Mouse (Mus musculus): ENCODE measurements around the gene Klrg1. TPM values are rescaled to one million over a fixed set of nuclear protein-coding genes. Genes with fewer than 3 reads are reported as not detected.

The Klrg1 gene
- polyA plus RNA-seq (2014; fragmentation: Nextera tagmentation; extraction: Ambion mirVana), result not detected in 2 replicates

- Histone ChIP-seq H3K4me1 (ENCODE audit: control insufficient read depth, insufficient read depth, low read length) (no peaks in the 10 kb centered on the region), H3K4me2 (replicated peaks; ENCODE audit: low read depth, low read length) (no peak within 1 kb of the TSS), H3K4me3 (ENCODE audit: low read length) (no peak within 1 kb of the TSS), H3K27ac (ENCODE audit: low read depth, low read length) (no peak within 1 kb of the TSS), H3K9me3 (ENCODE audit: control insufficient read depth, low read length) (no peaks in the 10 kb centered on the region), H3K27me3 (ENCODE audit: control insufficient read depth, insufficient read depth, low read length) (no peaks in the 10 kb centered on the region), H3K36me3 (ENCODE audit: control insufficient read depth, insufficient read depth, low read length) (no peaks in the 10 kb centered on the region), H3K9ac (ENCODE audit: low read depth, low read length) (no peak within 1 kb of the TSS)
- ATAC-seq (ENCODE audit: low FRiP score, low TSS enrichment), result no peak
- WGBS, result 78% methylated on average over 6 of the region's 6 CpGs
Observed at GRCm38 (mm10) chr6:122282782-122283181, at the start of gene Klrg1. TSS of gene Klrg1 (minus strand) at chr6:122282882.

GRCm38 (mm10) chr6:122325361-122325975, 42.8 kb upstream of the Klrg1 start:
- Histone ChIP-seq H3K27ac (ENCODE audit: low read depth, low read length) (no peak overlapping the region), H3K9ac (ENCODE audit: low read depth, low read length) (no peak overlapping the region), H3K27me3 (ENCODE audit: control insufficient read depth, insufficient read depth, low read length) (no peaks in the 10 kb centered on the region), H3K4me2 (replicated peaks; ENCODE audit: low read depth, low read length) (no peak overlapping the region), H3K36me3 (ENCODE audit: control insufficient read depth, insufficient read depth, low read length) (peaks cover 56% of the 10 kb centered on the region), H3K4me3 (ENCODE audit: low read length) (no peak overlapping the region), H3K4me1 (ENCODE audit: control insufficient read depth, insufficient read depth, low read length) (no peaks in the 10 kb centered on the region), H3K9me3 (ENCODE audit: control insufficient read depth, low read length) (no peaks in the 10 kb centered on the region)
- 90% methylated on average over 6 of the region's 6 CpGs for WGBS
- ATAC-seq (ENCODE audit: low FRiP score, low TSS enrichment), result no peak

- Histone ChIP-seq H3K4me3 (ENCODE audit: low read length) (no peak overlapping the region), H3K4me1 (ENCODE audit: control insufficient read depth, insufficient read depth, low read length) (no peaks in the 10 kb centered on the region), H3K9me3 (ENCODE audit: control insufficient read depth, low read length) (no peaks in the 10 kb centered on the region), H3K4me2 (replicated peaks; ENCODE audit: low read depth, low read length) (no peak overlapping the region), H3K27me3 (ENCODE audit: control insufficient read depth, insufficient read depth, low read length) (no peaks in the 10 kb centered on the region), H3K9ac (ENCODE audit: low read depth, low read length) (no peak overlapping the region), H3K36me3 (ENCODE audit: control insufficient read depth, insufficient read depth, low read length) (peaks cover 89% of the 10 kb centered on the region), H3K27ac (ENCODE audit: low read depth, low read length) (no peak overlapping the region)
- no peak for ATAC-seq (ENCODE audit: low FRiP score, low TSS enrichment)
- 92% methylated on average over 1 of the region's 1 CpGs for WGBS
Observed at GRCm38 (mm10) chr6:122318726-122319125, 36.0 kb upstream of the Klrg1 start.

- Histone ChIP-seq H3K9me3 (ENCODE audit: control insufficient read depth, low read length) (no peaks in the 10 kb centered on the region), H3K9ac (ENCODE audit: low read depth, low read length) (0 out of 2 replicates have a peak overlapping the region, but pooled peaks have one; percentile 81), H3K4me3 (ENCODE audit: low read length) (peak overlapping the region; percentile 71; the same call in 1 of the 2 replicates), H3K27me3 (ENCODE audit: control insufficient read depth, insufficient read depth, low read length) (no peaks in the 10 kb centered on the region), H3K36me3 (ENCODE audit: control insufficient read depth, insufficient read depth, low read length) (peaks cover 34% of the 10 kb centered on the region), H3K4me2 (replicated peaks; ENCODE audit: low read depth, low read length) (peak overlapping the region; percentile 87), H3K4me1 (ENCODE audit: control insufficient read depth, insufficient read depth, low read length) (peaks cover 15% of the 10 kb centered on the region), H3K27ac (ENCODE audit: low read depth, low read length) (no peak overlapping the region)
- ATAC-seq (ENCODE audit: low FRiP score, low TSS enrichment), result no peak
- WGBS, result 69% methylated on average over 5 of the region's 5 CpGs
Observed at GRCm38 (mm10) chr6:122310187-122310820, 27.6 kb upstream of the Klrg1 start.

- H3K4me2 ChIP-seq (replicated peaks; ENCODE audit: low read depth, low read length), result peak overlapping the region; percentile 87
- H3K9ac ChIP-seq (ENCODE audit: low read depth, low read length), result peak overlapping the region; percentile 81
- H3K27me3 ChIP-seq (ENCODE audit: control insufficient read depth, insufficient read depth, low read length), result no peaks in the 10 kb centered on the region
- H3K9me3 ChIP-seq (ENCODE audit: control insufficient read depth, low read length), result no peaks in the 10 kb centered on the region
- peak overlapping the region; percentile 71 for H3K4me3 ChIP-seq (ENCODE audit: low read length)
- no peak overlapping the region for H3K27ac ChIP-seq (ENCODE audit: low read depth, low read length)
- WGBS, result 8% methylated on average over 11 of the region's 11 CpGs
- no peak for ATAC-seq (ENCODE audit: low FRiP score, low TSS enrichment)
- H3K36me3 ChIP-seq (ENCODE audit: control insufficient read depth, insufficient read depth, low read length), result peaks cover 26% of the 10 kb centered on the region
- peaks cover 15% of the 10 kb centered on the region for H3K4me1 ChIP-seq (ENCODE audit: control insufficient read depth, insufficient read depth, low read length)
Observed at GRCm38 (mm10) chr6:122309446-122309960, 26.8 kb upstream of the Klrg1 start.

- ATAC-seq (ENCODE audit: low FRiP score, low TSS enrichment), result peak; percentile 99
- H3K9me3 ChIP-seq (ENCODE audit: control insufficient read depth, low read length), result no peaks in the 10 kb centered on the region
- H3K27me3 ChIP-seq (ENCODE audit: control insufficient read depth, insufficient read depth, low read length), result no peaks in the 10 kb centered on the region
- under 1% methylated on average over 49 of the region's 49 CpGs for WGBS
- H3K4me2 ChIP-seq (replicated peaks; ENCODE audit: low read depth, low read length), result peak within 1 kb of the TSS; percentile 87
- peak within 1 kb of the TSS; percentile 81 for H3K9ac ChIP-seq (ENCODE audit: low read depth, low read length)
- no peak within 1 kb of the TSS for H3K27ac ChIP-seq (ENCODE audit: low read depth, low read length)
- peak within 1 kb of the TSS; percentile 71 for H3K4me3 ChIP-seq (ENCODE audit: low read length)
- H3K36me3 ChIP-seq (ENCODE audit: control insufficient read depth, insufficient read depth, low read length), result peaks cover 19% of the 10 kb centered on the region
- H3K4me1 ChIP-seq (ENCODE audit: control insufficient read depth, insufficient read depth, low read length), result peaks cover 15% of the 10 kb centered on the region
Observed at GRCm38 (mm10) chr6:122308505-122309393, 26.1 kb upstream of the Klrg1 start, which contains the start of gene M6pr. TSS of gene M6pr (plus strand) at chr6:122308720.

- H3K4me2 ChIP-seq (replicated peaks; ENCODE audit: low read depth, low read length), result no peak overlapping the region; the same call in 1 of the 2 replicates
Observed at GRCm38 (mm10) chr6:122308136-122308504, 25.4 kb upstream of the Klrg1 start.

GRCm38 (mm10) chr6:122306707-122307106, 24.0 kb upstream of the Klrg1 start:
- H3K4me2 ChIP-seq (replicated peaks; ENCODE audit: low read depth, low read length), result no peak overlapping the region
- peaks cover 15% of the 10 kb centered on the region for H3K4me1 ChIP-seq (ENCODE audit: control insufficient read depth, insufficient read depth, low read length)
- WGBS, result 88% methylated on average over 4 of the region's 4 CpGs
- H3K27ac ChIP-seq (ENCODE audit: low read depth, low read length), result no peak overlapping the region
- ATAC-seq (ENCODE audit: low FRiP score, low TSS enrichment), result no peak
- no peak overlapping the region for H3K4me3 ChIP-seq (ENCODE audit: low read length)
- 0 out of 2 replicates have a peak, but pooled peaks cover 1% of the 10 kb centered on the region for H3K36me3 ChIP-seq (ENCODE audit: control insufficient read depth, insufficient read depth, low read length)
- no peak overlapping the region for H3K9ac ChIP-seq (ENCODE audit: low read depth, low read length)
- no peaks in the 10 kb centered on the region for H3K9me3 ChIP-seq (ENCODE audit: control insufficient read depth, low read length)
- H3K27me3 ChIP-seq (ENCODE audit: control insufficient read depth, insufficient read depth, low read length), result no peaks in the 10 kb centered on the region

More at GRCm38 (mm10) chr6:122308136-122308504, 25.4 kb upstream of the Klrg1 start:
- H3K4me1 ChIP-seq (ENCODE audit: control insufficient read depth, insufficient read depth, low read length), result peaks cover 15% of the 10 kb centered on the region
- no peaks in the 10 kb centered on the region for H3K9me3 ChIP-seq (ENCODE audit: control insufficient read depth, low read length)
- H3K9ac ChIP-seq (ENCODE audit: low read depth, low read length), result no peak overlapping the region
- H3K27ac ChIP-seq (ENCODE audit: low read depth, low read length), result no peak overlapping the region
- H3K36me3 ChIP-seq (ENCODE audit: control insufficient read depth, insufficient read depth, low read length), result peaks cover 13% of the 10 kb centered on the region; the same call in 1 of the 2 replicates
- 64% methylated on average over 6 of the region's 6 CpGs for WGBS
- ATAC-seq (ENCODE audit: low FRiP score, low TSS enrichment), result peak; percentile 33
- peak overlapping the region; percentile 71; the same call in 1 of the 2 replicates for H3K4me3 ChIP-seq (ENCODE audit: low read length)
- H3K27me3 ChIP-seq (ENCODE audit: control insufficient read depth, insufficient read depth, low read length), result no peaks in the 10 kb centered on the region

Measured in kidney, embryonic 14.5 days (tissue).